8 mouse cellular contexts compared by ENCODE assay signal in the genomic region with DNA sequence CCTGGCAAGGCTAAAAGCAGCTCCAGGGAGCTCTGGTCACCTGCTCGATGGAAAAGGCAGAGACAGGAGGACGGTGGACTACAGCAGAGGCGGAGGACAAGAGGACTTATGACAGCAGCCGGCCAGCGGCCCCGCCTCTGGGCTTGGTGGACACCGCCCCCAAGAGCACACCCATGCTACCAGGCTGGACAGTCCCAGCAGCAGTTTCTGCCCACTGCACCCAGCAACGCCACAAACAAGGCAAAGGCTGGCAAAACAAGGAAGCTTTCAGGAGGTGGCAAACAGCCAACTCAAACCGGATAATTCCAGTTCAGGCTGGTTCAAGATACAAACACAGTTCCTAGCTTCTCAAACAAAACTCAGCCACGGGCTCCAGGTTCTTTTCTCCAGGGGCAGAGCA. TPM values are rescaled to one million over a fixed set of nuclear protein-coding genes. Genes with fewer than 3 reads are reported as not detected.
A peak's percentile ranks its signal among the peaks of the same experiment; 100 is the strongest.
DNase-seq lines count a peak whose midpoint lies in the region; ATAC-seq lines count a peak whose summit lies in the region.

No protein-coding gene starts in this region.

- ATAC-seq in forebrain, embryonic 16.5 days: peak; percentile 72
- ATAC-seq in lung, embryonic 16.5 days (ENCODE audit: low read depth): peak; percentile 83

- H3K36me3 ChIP-seq in forebrain, embryonic 16.5 days (ENCODE audit: control insufficient read depth, insufficient read depth): no peaks in the 10 kb centered on the region
- H3K36me3 ChIP-seq in lung, embryonic 16.5 days (ENCODE audit: control insufficient read depth, insufficient read depth, low read length): no peaks in the 10 kb centered on the region

- peak overlapping the region; percentile 84 for H3K27ac ChIP-seq in forebrain, embryonic 16.5 days (ENCODE audit: low read length)
- peak overlapping the region; percentile 76 for H3K27ac ChIP-seq in lung, embryonic 16.5 days (ENCODE audit: low read length)

- H3K27me3 ChIP-seq in forebrain, embryonic 16.5 days (replicated peaks; ENCODE audit: control insufficient read depth, insufficient read depth, low read length): no peaks in the 10 kb centered on the region
- no peaks in the 10 kb centered on the region for H3K27me3 ChIP-seq in lung, embryonic 16.5 days (ENCODE audit: control insufficient read depth, insufficient read depth, low read depth, low read length)

- H3K4me3 ChIP-seq in forebrain, embryonic 16.5 days (replicated peaks; ENCODE audit: low read length): no peak overlapping the region
- no peak overlapping the region for H3K4me3 ChIP-seq in lung, embryonic 16.5 days (ENCODE audit: low read length)

- intact Hi-C loops in heart, postnatal 25 days (cut with DNase I): no loop called here

- H3K9me3 ChIP-seq in forebrain, embryonic 16.5 days (ENCODE audit: control insufficient read depth, low read length): no peaks in the 10 kb centered on the region
- H3K9me3 ChIP-seq in lung, embryonic 16.5 days (ENCODE audit: control insufficient read depth, low read length): no peaks in the 10 kb centered on the region

- WGBS in forebrain, embryonic 16.5 days: 34% methylated on average over 10 of the region's 10 CpGs
- 29% methylated on average over 10 of the region's 10 CpGs for WGBS in lung, embryonic 16.5 days

- peak overlapping the region; percentile 28; the same call in 1 of the 2 replicates for H3K9ac ChIP-seq in forebrain, embryonic 16.5 days (replicated peaks; ENCODE audit: low read depth, low read length)
- peak overlapping the region; percentile 28; the same call in 1 of the 2 replicates for H3K9ac ChIP-seq in lung, embryonic 16.5 days (ENCODE audit: low read length)

- peak; percentile 40 for DNase-seq in MEL-GATA-1-ER (ENCODE audit: extremely low read depth, low read depth)
- DNase-seq in c-Kit-positive CD71-positive TER-119-positive erythroid progenitor cells, embryonic 14.5 days (ENCODE audit: low spot score): peak; percentile 9
- DNase-seq in heart, postnatal 25 days (ENCODE audit: low spot score): peak; percentile 62
- peak; percentile 51 to 81 for DNase-seq in layer of hippocampus, adult 18-20 months (ENCODE audit: low spot score in 2 of 2)
- peak; percentile 78 for DNase-seq in ovary, postnatal 36 days (ENCODE audit: low spot score)
- DNase-seq in urinary bladder, postnatal 36 days (ENCODE audit: low spot score in 2 of 2): peak; percentile 89 to 92

- H3K4me2 ChIP-seq in forebrain, embryonic 16.5 days (ENCODE audit: low read length): peak overlapping the region; percentile 20
- H3K4me2 ChIP-seq in lung, embryonic 16.5 days (ENCODE audit: low read depth, low read length): peak overlapping the region; percentile 35

- peaks cover 26% of the 10 kb centered on the region for H3K4me1 ChIP-seq in forebrain, embryonic 16.5 days (replicated peaks; ENCODE audit: control insufficient read depth, insufficient read depth, low read length)
- peaks cover 26% of the 10 kb centered on the region for H3K4me1 ChIP-seq in lung, embryonic 16.5 days (replicated peaks; ENCODE audit: control insufficient read depth, insufficient read depth, low read length)

RNA-seq across cellular contexts. Expression of a gene that starts 32.0 kb away (rescaled TPM):
- 16.0 and 19.1 TPM in 2 replicates for polyA plus RNA-seq in forebrain, embryonic 16.5 days (2015; fragmentation: Nextera tagmentation; extraction: Ambion mirVana)
- 10 to 100 TPM; 27.3 to 29.7 TPM for total RNA-seq in heart, postnatal 25 days (2021)
- total RNA-seq in layer of hippocampus, adult 18-20 months (2021): 10 to 100 TPM; 60.3 to 66.7 TPM
- 6.9 and 7.4 TPM in 2 replicates for polyA plus RNA-seq in lung, embryonic 16.5 days (2015; fragmentation: Nextera tagmentation; extraction: Ambion mirVana)

Comparison
In these comparisons a context has a peak if more than half of its experiments do, and no peak if none do; other contexts are left out.
1. DNase-seq: peak in every context shown above with its lines; median percentile 90 in urinary bladder, postnatal 36 days; 78 in ovary, postnatal 36 days; 66 in layer of hippocampus, adult 18-20 months; 62 in heart, postnatal 25 days; 40 in MEL-GATA-1-ER; 9 in c-Kit-positive CD71-positive TER-119-positive erythroid progenitor cells, embryonic 14.5 days.